Mouse (Mus musculus) liver, adult (tissue): ENCODE results near the gene Kcnj11.

Source experiments
- GATA4 ChIP-seq: IDR thresholded peaks from 2 replicates; pipeline ENCODE4 v1.6.1; 2014; ENCODE audit warnings: mild to moderate bottlenecking, low read length; ENCODE audit not compliant: insufficient replicate concordance

The Kcnj11 gene

GRCm38 (mm10) chr7:46116118-46116581 lies 15.6 kb upstream of the Kcnj11 start:
- no peak for TF ChIP-seq GATA4

GRCm38 (mm10) chr7:46113435-46113834 lies 12.9 kb upstream of the Kcnj11 start:
- no peak for TF ChIP-seq GATA4

- TF ChIP-seq GATA4: no peak
These were observed 11.4 kb upstream of the Kcnj11 start for GRCm38 (mm10) chr7:46111938-46112337.

GRCm38 (mm10) chr7:46111212-46111817 lies 10.8 kb upstream of the Kcnj11 start:
- no peak for TF ChIP-seq GATA4

GRCm38 (mm10) chr7:46110079-46110478 lies 9.5 kb upstream of the Kcnj11 start:
- TF ChIP-seq GATA4: no peak

- no peak for TF ChIP-seq GATA4
These were observed 4.9 kb upstream of the Kcnj11 start for GRCm38 (mm10) chr7:46105484-46105883.

- no peak for TF ChIP-seq GATA4
These were observed 3.8 kb upstream of the Kcnj11 start for GRCm38 (mm10) chr7:46104256-46104915.

GRCm38 (mm10) chr7:46103771-46104170 lies 3.2 kb upstream of the Kcnj11 start:
- no peak for TF ChIP-seq GATA4

- no peak for TF ChIP-seq GATA4
These were observed 2.6 kb upstream of the Kcnj11 start for GRCm38 (mm10) chr7:46103075-46103591.

- TF ChIP-seq GATA4: no peak
These were observed 882 bp downstream of the Kcnj11 start for GRCm38 (mm10) chr7:46099682-46100081.

GRCm38 (mm10) chr7:46098919-46099286 lies 1.7 kb downstream of the Kcnj11 start:
- TF ChIP-seq GATA4: no peak

GRCm38 (mm10) chr7:46098221-46098918 lies 2.2 kb downstream of the Kcnj11 start:
- no peak for TF ChIP-seq GATA4

GRCm38 (mm10) chr7:46097319-46097783 lies 3.2 kb downstream of the Kcnj11 start:
- no peak for TF ChIP-seq GATA4

GRCm38 (mm10) chr7:46096136-46096535 lies 4.4 kb downstream of the Kcnj11 start:
- no peak; the same call in 1 of the 2 replicates for TF ChIP-seq GATA4

- no peak for TF ChIP-seq GATA4
These were observed 7.8 kb downstream of the Kcnj11 start for GRCm38 (mm10) chr7:46092803-46093202.

GRCm38 (mm10) chr7:46088241-46088640 lies 12.3 kb downstream of the Kcnj11 start:
- no peak for TF ChIP-seq GATA4
